14 mouse cellular contexts compared by ENCODE assay signal in genomic region chr6:82760749-82761357, GRCm38 (mm10). TPM values are rescaled to one million over a fixed set of nuclear protein-coding genes. Genes with fewer than 3 reads are reported as not detected.
DNase-seq lines count a peak whose midpoint lies in the region; ATAC-seq and TF ChIP-seq lines count a peak whose summit lies in the region.
"Had no signal": no experiment of that assay in that cellular context is flagged by ENCODE, and none has a peak within 500 bp of the region (broad histone marks: within the 10 kb centered on the region; RNA-seq: fewer than 3 reads in every experiment).

No protein-coding gene starts in this region.

- peaks cover 85% of the 10 kb centered on the region for H3K4me1 ChIP-seq in heart, embryonic 10.5 days
- peaks cover 51% of the 10 kb centered on the region for H3K4me1 ChIP-seq in liver, postnatal 0 days (ENCODE audit: insufficient read depth)
- H3K4me1 ChIP-seq: neural tube, embryonic 15.5 days had no signal

- H3K4me2 ChIP-seq in liver, postnatal 0 days (ENCODE audit: low read depth, low read length), result no peak overlapping the region
- H3K4me2 ChIP-seq: neural tube, embryonic 15.5 days had no signal

- intact Hi-C loops in heart, postnatal 25 days (cut with DNase I), result no loop called here
- intact Hi-C loops in left cerebral cortex, postnatal 14 days (cut with DNase I), result no loop called here

- no peaks in the 10 kb centered on the region for H3K9me3 ChIP-seq in heart, embryonic 10.5 days
- no peaks in the 10 kb centered on the region for H3K9me3 ChIP-seq in liver, postnatal 0 days (ENCODE audit: low read length)
- H3K9me3 ChIP-seq: neural tube, embryonic 15.5 days had no signal

- DNase-seq in heart, adult 18-20 months, result peak; percentile 63 to 77
- DNase-seq in heart, postnatal 25 days (ENCODE audit: low spot score), result no peak
- DNase-seq in Muller cell, postnatal 12 days (ENCODE audit: inconsistent ontology term), result peak; percentile 80
- peak; percentile 78 for DNase-seq in heart, embryonic 10.5 days (ENCODE audit: low spot score)
- DNase-seq in liver, postnatal 0 days, result no peak
- no peak for DNase-seq in left cerebral cortex, postnatal 14 days (ENCODE audit: low spot score in 2 of 2)
- no peak for DNase-seq in urinary bladder, adult 18-20 months (ENCODE audit: low spot score in 2 of 2)
- DNase-seq: cerebellum, adult 11-12 months; kidney, adult 9 months; right cerebral cortex, postnatal 14 days; thymus, postnatal 14 days had no signal

- H3K9ac ChIP-seq in liver, postnatal 0 days (replicated peaks), result no peak overlapping the region
- H3K9ac ChIP-seq: neural tube, embryonic 15.5 days had no signal

- ATAC-seq in liver, postnatal 0 days, result peak; percentile 75
- ATAC-seq: hindbrain, embryonic 16.5 days; midbrain, embryonic 16.5 days had no signal

- TF ChIP-seq EP300 in liver, postnatal 0 days (IDR thresholded peaks at IDR 0.05; ENCODE audit: low read depth), result no peak

- WGBS in heart, embryonic 10.5 days, result 40% methylated on average over 3 of the region's 3 CpGs
- WGBS in liver, postnatal 0 days (ENCODE audit: insufficient replicate concordance), result 44% methylated on average over 2 of the region's 3 CpGs

- H3K4me3 ChIP-seq in heart, embryonic 10.5 days, result 0 out of 2 replicates have a peak overlapping the region, but pooled peaks have one; percentile 8
- no peak overlapping the region for H3K4me3 ChIP-seq in liver, postnatal 0 days (ENCODE audit: low read depth, low read length)
- H3K4me3 ChIP-seq: neural tube, embryonic 15.5 days had no signal

- peaks cover 27% of the 10 kb centered on the region for H3K36me3 ChIP-seq in heart, embryonic 10.5 days
- no peaks in the 10 kb centered on the region; the same call in 1 of the 2 replicates for H3K36me3 ChIP-seq in liver, postnatal 0 days (replicated peaks; ENCODE audit: insufficient read depth, low read length)
- H3K36me3 ChIP-seq: neural tube, embryonic 15.5 days had no signal

- H3K27me3 ChIP-seq in heart, embryonic 10.5 days (ENCODE audit: insufficient read depth, poor library complexity, severe bottlenecking), result no peaks in the 10 kb centered on the region
- no peaks in the 10 kb centered on the region for H3K27me3 ChIP-seq in liver, postnatal 0 days (ENCODE audit: insufficient read depth, low read length)
- H3K27me3 ChIP-seq: neural tube, embryonic 15.5 days had no signal

- TF ChIP-seq CTCF in liver, postnatal 0 days (IDR thresholded peaks at IDR 0.05; ENCODE audit: low read depth), result no peak

- peak overlapping the region; percentile 84 for H3K27ac ChIP-seq in heart, embryonic 10.5 days
- no peak overlapping the region for H3K27ac ChIP-seq in liver, postnatal 0 days (ENCODE audit: low read depth)
- H3K27ac ChIP-seq: neural tube, embryonic 15.5 days had no signal

RNA-seq across cellular contexts. Expression of gene Hk2, which starts 13.4 kb away (rescaled TPM):
- total RNA-seq in heart, adult 18-20 months (2021), result 100 to 1,000 TPM; 338 to 357 TPM
- total RNA-seq in heart, postnatal 25 days (2021), result 100 to 1,000 TPM; 268 to 296 TPM
- polyA plus RNA-seq in heart, embryonic 10.5 days (2016; fragmentation: Nextera tagmentation; extraction: Ambion mirVana), result 42.2 and 44.8 TPM in 2 replicates
- polyA plus RNA-seq in liver, postnatal 0 days (2015; fragmentation: Nextera tagmentation; extraction: Ambion mirVana), result 3.0 and 3.3 TPM in 2 replicates
- total RNA-seq in left cerebral cortex, postnatal 14 days (2021), result 1 to 10 TPM; 3.7 TPM

RNA-seq across cellular contexts. Expression of gene Pole4, which starts 55.7 kb away (rescaled TPM):
- 10 to 100 TPM; 20.2 to 20.3 TPM for total RNA-seq in heart, adult 18-20 months (2021)
- 10 to 100 TPM; 16.8 to 21.0 TPM for total RNA-seq in heart, postnatal 25 days (2021)
- 105 and 121 TPM in 2 replicates for polyA plus RNA-seq in heart, embryonic 10.5 days (2016; fragmentation: Nextera tagmentation; extraction: Ambion mirVana)
- 87.7 and 87.9 TPM in 2 replicates for polyA plus RNA-seq in liver, postnatal 0 days (2015; fragmentation: Nextera tagmentation; extraction: Ambion mirVana)
- 10 to 100 TPM; 31.9 to 34.2 TPM for total RNA-seq in left cerebral cortex, postnatal 14 days (2021)

Comparison
In these comparisons a context has a peak if more than half of its experiments do, and no peak if none do; other contexts are left out.
1. DNase-seq: peak in heart, adult 18-20 months (2 of 2), Muller cell, postnatal 12 days (single experiment) and heart, embryonic 10.5 days (single experiment); none in heart, postnatal 25 days (single experiment), liver, postnatal 0 days (single experiment), left cerebral cortex, postnatal 14 days (0 of 2) and urinary bladder, adult 18-20 months (0 of 2).
2. RNA of gene Hk2, which starts 13.4 kb away (total RNA-seq): 338 to 357 TPM in heart, adult 18-20 months and 268 to 296 TPM in heart, postnatal 25 days; 3.7 TPM in left cerebral cortex, postnatal 14 days; every median in the first group is over 10 times any median in the second.